Mouse (Mus musculus): ENCODE measurements around the gene Ntn1. TPM values are rescaled to one million over a fixed set of nuclear protein-coding genes. Genes with fewer than 3 reads are reported as not detected.

Ntn1 gene
- polyA plus RNA-seq (2015; fragmentation: Illumina TruSeq; extraction: RNeasy Lipid Tissue Mini Kit (QIAGEN cat#74804); ENCODE audit: insufficient read depth, low replicate concordance) = 1.3 TPM

GRCm38 (mm10) chr11:68400727-68401219, at the start of gene Ntn1:
Gene Ntn1, minus strand, starts transcription at chr11:68400823.

DNA sequence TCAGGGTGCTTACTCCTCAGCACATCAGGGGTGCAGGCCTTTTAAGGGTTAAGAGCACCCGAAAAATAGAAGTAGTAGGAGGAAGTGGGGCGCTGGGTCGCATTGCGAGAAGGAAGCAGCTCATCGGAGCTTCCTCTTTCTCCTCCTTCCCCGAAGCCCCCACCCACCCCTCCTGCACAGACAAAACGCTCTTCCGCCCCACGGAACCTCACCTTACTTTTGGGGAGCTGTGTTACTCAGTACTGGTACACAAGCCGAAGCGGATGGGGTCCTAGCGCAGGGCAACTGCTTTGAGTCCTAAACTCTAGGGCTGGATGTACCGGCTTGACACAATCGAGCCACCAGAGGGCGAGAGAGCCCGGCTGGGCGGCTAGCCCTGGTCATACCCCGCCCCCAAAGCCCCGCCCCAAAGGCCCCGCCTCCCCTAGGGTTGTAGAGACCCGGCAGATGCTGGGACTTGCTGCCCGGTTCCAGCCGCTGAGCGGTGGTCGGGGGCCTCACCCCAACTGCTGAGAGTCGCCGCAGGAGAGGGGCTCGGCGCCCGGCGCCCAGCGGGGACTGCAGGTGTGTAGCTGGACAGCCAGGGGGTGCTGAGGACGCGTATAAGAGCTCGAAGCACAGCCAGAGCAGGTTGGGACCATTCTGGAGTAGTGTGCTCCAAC, 31.2 kb upstream of the Ntn1 start, which contains the start of gene Pik3r5:
Gene Pik3r5, plus strand, starts transcription at position 423 of the 662 bp plus-strand sequence.

Other genes starting within 250 kb of the Ntn1 start
- 19.8 TPM for gene Pik3r5, start 31.3 kb upstream of the Ntn1 start, polyA plus RNA-seq (2015; fragmentation: Illumina TruSeq; extraction: RNeasy Lipid Tissue Mini Kit (QIAGEN cat#74804); ENCODE audit: insufficient read depth, low replicate concordance)
- 3.1 TPM for gene Pik3r6, start 102.2 kb upstream of the Ntn1 start, polyA plus RNA-seq (2015; fragmentation: Illumina TruSeq; extraction: RNeasy Lipid Tissue Mini Kit (QIAGEN cat#74804); ENCODE audit: insufficient read depth, low replicate concordance)
- gene Mfsd6l, start 155.4 kb upstream of the Ntn1 start, polyA plus RNA-seq (2015; fragmentation: Illumina TruSeq; extraction: RNeasy Lipid Tissue Mini Kit (QIAGEN cat#74804); ENCODE audit: insufficient read depth, low replicate concordance) = not detected
- gene Ccdc42, start 186.2 kb upstream of the Ntn1 start, polyA plus RNA-seq (2015; fragmentation: Illumina TruSeq; extraction: RNeasy Lipid Tissue Mini Kit (QIAGEN cat#74804); ENCODE audit: insufficient read depth, low replicate concordance) = 0.35 TPM